In genomic region chr10:86686017-86686360, GRCm38 (mm10) we compare ENCODE assay signal across 8 mouse cellular contexts. TPM values are rescaled to one million over a fixed set of nuclear protein-coding genes. Genes with fewer than 3 reads are reported as not detected.
DNase-seq lines count a peak whose midpoint lies in the region; ATAC-seq and TF ChIP-seq lines count a peak whose summit lies in the region.
"Not testable (repeated sequence)": the region's sequence is repeated elsewhere in the genome, so short reads cannot be mapped to it uniquely, and the experiment has no call there.

No protein-coding gene starts in this region.

- not testable (repeated sequence) for H3K27ac ChIP-seq in cerebellum, adult 2 months (ENCODE audit: insufficient read depth, low read length); forebrain, embryonic 12.5 days; heart, embryonic 16.5 days (ENCODE audit: low read length); intestine, postnatal 0 days (ENCODE audit: low read depth, low read length); liver, embryonic 11.5 days (ENCODE audit: low read depth, low read length); midbrain, embryonic 12.5 days (replicated peaks)

- peak overlapping the region; percentile 63 for H3K4me3 ChIP-seq in cerebellum, adult 2 months (replicated peaks; ENCODE audit: insufficient read depth, low read depth, low read length)
- peak overlapping the region; percentile 57 for H3K4me3 ChIP-seq in forebrain, embryonic 12.5 days (replicated peaks)
- peak overlapping the region; percentile 76 for H3K4me3 ChIP-seq in heart, embryonic 16.5 days (ENCODE audit: low read length)
- peak overlapping the region; percentile 69 for H3K4me3 ChIP-seq in intestine, postnatal 0 days (ENCODE audit: low read depth, low read length)
- peak overlapping the region; percentile 70 for H3K4me3 ChIP-seq in liver, embryonic 11.5 days (ENCODE audit: low read depth, low read length)
- H3K4me3 ChIP-seq in midbrain, embryonic 12.5 days = peak overlapping the region; percentile 71

- DNase-seq in 416B (ENCODE audit: low read depth) = peak; percentile 45
- DNase-seq in cerebellum, adult 2 months; liver, embryonic 11.5 days (ENCODE audit: low spot score): not testable (repeated sequence)
- DNase-seq in retina, postnatal 1 day = peak; percentile 21

- peak overlapping the region; percentile 76 for H3K9ac ChIP-seq in forebrain, embryonic 12.5 days
- H3K9ac ChIP-seq in heart, embryonic 16.5 days (ENCODE audit: low read length) = peak overlapping the region; percentile 90
- H3K9ac ChIP-seq in intestine, postnatal 0 days (ENCODE audit: low read depth, low read length) = peak overlapping the region; percentile 80
- peak overlapping the region; percentile 90 for H3K9ac ChIP-seq in liver, embryonic 11.5 days (ENCODE audit: low read depth, low read length)
- peak overlapping the region; percentile 87 for H3K9ac ChIP-seq in midbrain, embryonic 12.5 days (replicated peaks)

- not testable (repeated sequence) for TF ChIP-seq POLR2A in cerebellum, adult 2 months (IDR thresholded peaks at IDR 0.05; ENCODE audit: borderline replicate concordance, insufficient read depth, low read length)

- H3K4me2 ChIP-seq in forebrain, embryonic 12.5 days = peak overlapping the region; percentile 61
- H3K4me2 ChIP-seq in heart, embryonic 16.5 days (ENCODE audit: low read depth, low read length) = peak overlapping the region; percentile 69
- H3K4me2 ChIP-seq in intestine, postnatal 0 days (replicated peaks; ENCODE audit: low read depth) = peak overlapping the region; percentile 92
- H3K4me2 ChIP-seq in liver, embryonic 11.5 days = peak overlapping the region; percentile 70
- peak overlapping the region; percentile 74 for H3K4me2 ChIP-seq in midbrain, embryonic 12.5 days (replicated peaks)

- H3K9me3 ChIP-seq in forebrain, embryonic 12.5 days; heart, embryonic 16.5 days (replicated peaks; ENCODE audit: control insufficient read depth, low read length); intestine, postnatal 0 days (ENCODE audit: control insufficient read depth); liver, embryonic 11.5 days (ENCODE audit: control insufficient read depth, low read length); midbrain, embryonic 12.5 days: not testable (repeated sequence)

- not testable (repeated sequence) for H3K36me3 ChIP-seq in forebrain, embryonic 12.5 days (replicated peaks); heart, embryonic 16.5 days (ENCODE audit: control insufficient read depth, insufficient read depth); intestine, postnatal 0 days (ENCODE audit: control insufficient read depth, insufficient read depth); liver, embryonic 11.5 days (ENCODE audit: control insufficient read depth, insufficient read depth, low read length)
- H3K36me3 ChIP-seq in midbrain, embryonic 12.5 days = peaks cover 14% of the 10 kb centered on the region

- 15% methylated on average over 9 of the region's 9 CpGs for WGBS in cerebellum, adult 2 months
- 22% methylated on average over 9 of the region's 9 CpGs for WGBS in forebrain, embryonic 12.5 days
- WGBS in heart, embryonic 16.5 days = 19% methylated on average over 9 of the region's 9 CpGs
- WGBS in intestine, postnatal 0 days = 18% methylated on average over 9 of the region's 9 CpGs
- WGBS in liver, embryonic 11.5 days = 28% methylated on average over 9 of the region's 9 CpGs
- WGBS in midbrain, embryonic 12.5 days = 30% methylated on average over 9 of the region's 9 CpGs

- not testable (repeated sequence) for H3K4me1 ChIP-seq in cerebellum, adult 2 months (ENCODE audit: control insufficient read depth, insufficient read depth, low read length); forebrain, embryonic 12.5 days; heart, embryonic 16.5 days (ENCODE audit: control insufficient read depth, insufficient read depth, low read length); intestine, postnatal 0 days (replicated peaks; ENCODE audit: control insufficient read depth, insufficient read depth, low read length); liver, embryonic 11.5 days (replicated peaks; ENCODE audit: control insufficient read depth, insufficient read depth, low read length); midbrain, embryonic 12.5 days

- TF ChIP-seq CTCF in cerebellum, adult 2 months (IDR thresholded peaks at IDR 0.05; ENCODE audit: borderline replicate concordance, insufficient read depth, low read depth, low read length); intestine, postnatal 0 days (IDR thresholded peaks at IDR 0.05; ENCODE audit: low read depth): not testable (repeated sequence)

- ATAC-seq in forebrain, embryonic 12.5 days (ENCODE audit: low FRiP score); heart, embryonic 16.5 days (replicated peaks; ENCODE audit: extremely low read depth, insufficient read depth, low FRiP score); intestine, postnatal 0 days; liver, embryonic 11.5 days (replicated peaks; ENCODE audit: low FRiP score); midbrain, embryonic 12.5 days (ENCODE audit: low FRiP score, low read depth): not testable (repeated sequence)

- not testable (repeated sequence) for H3K27me3 ChIP-seq in cerebellum, adult 2 months (ENCODE audit: control insufficient read depth, insufficient read depth, low read length); forebrain, embryonic 12.5 days; heart, embryonic 16.5 days (ENCODE audit: control insufficient read depth, insufficient read depth, low read length); intestine, postnatal 0 days (replicated peaks; ENCODE audit: control insufficient read depth, insufficient read depth, low read length); liver, embryonic 11.5 days (replicated peaks; ENCODE audit: control insufficient read depth, insufficient read depth, low read length); midbrain, embryonic 12.5 days

RNA-seq across cellular contexts. Expression of gene Hsp90b1, which starts 19.3 kb away (rescaled TPM):
- 189 and 192 TPM in 2 replicates for polyA plus RNA-seq in cerebellum, adult 2 months (2012; rRNA removed)
- polyA plus RNA-seq in forebrain, embryonic 12.5 days (2016; fragmentation: Nextera tagmentation; extraction: Ambion mirVana) = 468 and 481 TPM in 2 replicates
- 415 and 417 TPM in 2 replicates for polyA plus RNA-seq in heart, embryonic 16.5 days (2015; fragmentation: Nextera tagmentation; extraction: Ambion mirVana)
- polyA plus RNA-seq in intestine, postnatal 0 days (2015; fragmentation: Nextera tagmentation; extraction: Ambion mirVana) = 296 and 334 TPM in 2 replicates
- polyA plus RNA-seq in liver, embryonic 11.5 days (2014; fragmentation: Nextera tagmentation; extraction: Ambion mirVana) = 595 and 612 TPM in 2 replicates
- 452 and 458 TPM in 2 replicates for polyA plus RNA-seq in midbrain, embryonic 12.5 days (2016; fragmentation: Nextera tagmentation; extraction: Ambion mirVana)

RNA-seq across cellular contexts. Expression of gene Ttc41, which starts 19.6 kb away (rescaled TPM):
- 2.7 and 2.9 TPM in 2 replicates for polyA plus RNA-seq in cerebellum, adult 2 months (2012; rRNA removed)
- 2.9 and 3.0 TPM in 2 replicates for polyA plus RNA-seq in forebrain, embryonic 12.5 days (2016; fragmentation: Nextera tagmentation; extraction: Ambion mirVana)
- polyA plus RNA-seq in heart, embryonic 16.5 days (2015; fragmentation: Nextera tagmentation; extraction: Ambion mirVana) = 1.7 and 1.9 TPM in 2 replicates
- 0.59 TPM in 2 replicates for polyA plus RNA-seq in intestine, postnatal 0 days (2015; fragmentation: Nextera tagmentation; extraction: Ambion mirVana)
- polyA plus RNA-seq in liver, embryonic 11.5 days (2014; fragmentation: Nextera tagmentation; extraction: Ambion mirVana) = 1.2 and 2.0 TPM in 2 replicates
- polyA plus RNA-seq in midbrain, embryonic 12.5 days (2016; fragmentation: Nextera tagmentation; extraction: Ambion mirVana) = 3.0 and 3.5 TPM in 2 replicates
